Mouse (Mus musculus): ENCODE data around the gene Urah. TPM values are rescaled to one million over a fixed set of nuclear protein-coding genes. Genes with fewer than 3 reads are reported as not detected.

Gene Urah
- polyA plus RNA-seq (2012; rRNA removed) = 0.38 and 0.62 TPM in 2 replicates

DNA sequence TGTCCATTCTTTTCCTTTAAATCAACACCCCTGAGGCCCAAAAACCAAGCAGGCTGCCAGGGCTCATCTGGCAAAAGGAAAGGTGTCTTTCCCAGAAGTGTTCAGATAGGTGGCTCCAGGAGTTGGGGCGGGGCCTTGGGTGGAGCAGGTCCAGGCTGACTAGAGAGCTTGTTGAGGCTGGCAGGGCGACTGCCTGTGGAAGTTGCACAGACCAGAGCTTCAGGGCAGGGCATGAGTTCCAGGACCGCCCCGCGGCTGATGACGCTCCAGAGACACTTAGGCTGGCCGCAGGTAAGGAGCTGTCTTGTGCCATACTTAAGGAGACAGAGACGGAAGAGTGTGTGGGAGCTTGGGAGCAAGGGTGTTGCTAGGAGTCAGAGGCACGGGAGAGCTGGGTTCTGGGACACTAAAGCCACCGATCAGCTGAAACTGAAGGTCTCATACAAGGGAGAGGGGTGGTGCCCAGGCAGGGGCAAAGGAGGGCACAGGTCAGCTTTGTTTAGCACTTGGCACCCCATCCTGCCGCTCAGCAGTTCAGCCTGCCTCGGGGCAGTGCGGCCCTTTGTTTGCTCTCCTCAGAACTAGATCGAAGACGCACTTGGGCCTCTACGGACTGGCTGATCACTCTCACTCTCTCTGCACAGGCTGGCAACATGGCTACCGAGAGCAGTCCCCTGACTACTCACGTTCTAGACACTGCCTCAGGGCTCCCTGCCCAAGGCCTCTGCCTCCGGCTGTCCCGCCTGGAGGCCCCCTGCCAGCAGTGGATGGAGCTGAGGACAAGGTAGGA, at the start of gene Urah:
TSS of gene Urah (plus strand) at position 51 of the 790 bp plus-strand sequence.
- DNase-seq = no peak
- WGBS = 57% methylated on average over 20 of the region's 20 CpGs
- H3K27ac ChIP-seq (ENCODE audit: insufficient read depth, low read length) = no peak within 1 kb of the TSS

DNA sequence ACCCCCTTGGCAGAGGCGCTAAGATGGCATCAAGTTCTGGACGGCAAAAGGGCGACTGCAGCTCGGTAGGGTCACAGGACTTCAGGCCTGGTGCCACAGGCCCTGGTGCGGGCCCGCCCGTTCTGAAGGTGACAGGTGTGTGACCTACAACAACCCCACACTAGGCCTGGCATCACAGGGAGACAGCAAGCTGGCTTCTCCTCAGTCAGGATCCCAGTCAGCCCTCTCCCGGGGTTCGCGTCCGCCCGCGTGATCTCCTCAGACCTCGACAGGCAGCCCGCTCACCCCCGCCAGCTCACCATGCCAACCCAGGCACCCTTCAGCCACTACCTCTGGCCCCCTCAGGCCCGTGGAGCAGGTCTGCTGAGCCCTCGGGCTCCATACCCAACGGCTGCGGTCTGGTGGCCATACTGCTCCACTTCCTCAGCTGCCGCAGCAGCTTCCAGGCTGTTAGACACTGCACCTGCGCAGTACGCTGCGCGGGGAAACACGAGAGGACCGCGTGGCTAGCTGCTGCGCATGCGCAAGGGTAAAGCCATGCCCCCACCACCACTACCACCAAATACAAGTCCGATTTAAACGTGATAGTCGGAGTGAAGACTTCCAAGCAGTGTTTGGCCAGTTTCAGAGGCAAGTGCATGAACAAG, 47.3 kb upstream of the Urah start, which contains the start of gene Syce1:
TSS of gene Syce1 (minus strand) at position 447 of the 647 bp plus-strand sequence.
- H3K27me3 ChIP-seq (ENCODE audit: control insufficient read depth, insufficient read depth, low read length) = no peaks in the 10 kb centered on the region
- 84% methylated on average over 33 of the region's 33 CpGs for WGBS
- no peaks in the 10 kb centered on the region for H3K4me1 ChIP-seq (ENCODE audit: control insufficient read depth, insufficient read depth, low read length)
- no peak for TF ChIP-seq POLR2A (IDR thresholded peaks at IDR 0.05; ENCODE audit: borderline replicate concordance, insufficient read depth, low read length)
- no peak for TF ChIP-seq CTCF (IDR thresholded peaks at IDR 0.05; ENCODE audit: borderline replicate concordance, insufficient read depth, low read depth, low read length)
- DNase-seq = no peak
- no peak within 1 kb of the TSS for H3K4me3 ChIP-seq (replicated peaks; ENCODE audit: insufficient read depth, low read depth, low read length)
- H3K27ac ChIP-seq (ENCODE audit: insufficient read depth, low read length) = no peak within 1 kb of the TSS

More for the DNA sequence above, at the start of gene Urah:
- no peaks in the 10 kb centered on the region for H3K4me1 ChIP-seq (ENCODE audit: control insufficient read depth, insufficient read depth, low read length)
- H3K4me3 ChIP-seq (replicated peaks; ENCODE audit: insufficient read depth, low read depth, low read length) = no peak within 1 kb of the TSS
- TF ChIP-seq CTCF (IDR thresholded peaks at IDR 0.05; ENCODE audit: borderline replicate concordance, insufficient read depth, low read depth, low read length) = no peak
- H3K27me3 ChIP-seq (ENCODE audit: control insufficient read depth, insufficient read depth, low read length) = no peaks in the 10 kb centered on the region

DNA sequence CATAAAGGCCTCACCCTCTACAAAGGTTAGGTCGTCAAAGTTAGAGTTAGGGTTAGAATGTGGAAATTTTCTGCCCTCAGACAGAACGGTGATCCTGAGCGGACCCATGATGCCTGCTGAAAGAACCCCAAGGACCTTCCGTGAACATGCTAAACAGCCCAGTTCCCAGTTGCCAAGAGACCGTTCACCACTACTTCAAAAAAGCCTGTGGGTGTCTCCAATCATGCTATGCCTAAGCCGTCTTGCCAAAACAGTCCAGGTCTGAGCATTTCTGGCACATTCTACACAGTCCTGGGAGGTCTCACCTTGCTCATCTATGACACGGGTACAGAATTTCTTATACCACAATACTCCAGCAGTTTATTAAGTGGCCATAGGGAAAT, 46.8 kb upstream of the Urah start:
- no peak for DNase-seq
- no peak for TF ChIP-seq CTCF (IDR thresholded peaks at IDR 0.05; ENCODE audit: borderline replicate concordance, insufficient read depth, low read depth, low read length)
- TF ChIP-seq POLR2A (IDR thresholded peaks at IDR 0.05; ENCODE audit: borderline replicate concordance, insufficient read depth, low read length) = no peak
- WGBS = 79% methylated on average over 7 of the region's 7 CpGs
- H3K27me3 ChIP-seq (ENCODE audit: control insufficient read depth, insufficient read depth, low read length) = no peaks in the 10 kb centered on the region
- no peak overlapping the region for H3K27ac ChIP-seq (ENCODE audit: insufficient read depth, low read length)
- H3K4me1 ChIP-seq (ENCODE audit: control insufficient read depth, insufficient read depth, low read length) = no peaks in the 10 kb centered on the region
- no peak overlapping the region for H3K4me3 ChIP-seq (replicated peaks; ENCODE audit: insufficient read depth, low read depth, low read length)

DNA sequence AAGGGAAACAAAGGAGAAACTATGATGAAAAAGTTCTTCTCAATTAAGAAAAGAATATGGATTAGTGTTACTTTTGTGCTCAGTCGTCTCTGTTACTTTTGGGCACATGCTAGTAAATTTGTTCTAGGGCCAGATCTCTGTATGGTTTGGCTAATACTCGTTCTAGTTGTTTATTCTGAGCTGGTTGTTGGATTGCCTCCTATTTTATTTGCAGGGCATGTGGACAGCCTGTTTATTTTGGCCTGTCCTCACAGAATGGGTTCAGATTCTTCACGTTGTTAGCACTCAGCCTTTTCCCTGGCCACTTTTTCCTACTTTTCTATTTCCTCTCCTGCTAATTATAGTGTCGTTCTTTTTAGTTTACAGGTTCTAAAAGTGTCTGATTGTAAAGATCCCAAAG, 41.3 kb upstream of the Urah start:
- no peak for DNase-seq
- Histone ChIP-seq H3K27ac (ENCODE audit: insufficient read depth, low read length) (no peak overlapping the region), H3K4me3 (replicated peaks; ENCODE audit: insufficient read depth, low read depth, low read length) (no peak overlapping the region), H3K27me3 (ENCODE audit: control insufficient read depth, insufficient read depth, low read length) (no peaks in the 10 kb centered on the region), H3K4me1 (ENCODE audit: control insufficient read depth, insufficient read depth, low read length) (no peaks in the 10 kb centered on the region)
- TF ChIP-seq CTCF (IDR thresholded peaks at IDR 0.05; ENCODE audit: borderline replicate concordance, insufficient read depth, low read depth, low read length) = no peak
- TF ChIP-seq POLR2A (IDR thresholded peaks at IDR 0.05; ENCODE audit: borderline replicate concordance, insufficient read depth, low read length) = no peak
- WGBS = 56% methylated on average over 4 of the region's 4 CpGs

DNA sequence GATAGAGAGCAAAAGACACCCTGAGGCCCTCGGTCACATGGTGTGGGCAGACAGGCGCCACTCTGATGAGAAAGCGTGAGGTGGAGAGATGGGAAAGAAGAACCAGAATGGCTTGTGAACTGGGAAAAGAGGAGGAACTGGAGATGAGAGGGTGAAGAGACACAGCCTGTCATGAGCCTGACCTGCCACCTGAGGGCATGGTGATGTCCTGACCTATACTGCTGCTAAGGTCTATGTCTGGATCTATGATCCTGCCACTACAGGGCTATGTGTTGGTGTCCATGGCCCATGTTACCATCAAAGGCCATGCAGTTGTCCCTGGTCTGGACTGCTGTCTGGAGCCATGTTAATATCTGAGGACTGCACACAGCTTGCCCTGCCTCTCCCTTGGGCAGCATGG, 37.2 kb upstream of the Urah start:
- H3K27me3 ChIP-seq (ENCODE audit: control insufficient read depth, insufficient read depth, low read length) = no peaks in the 10 kb centered on the region
- H3K4me3 ChIP-seq (replicated peaks; ENCODE audit: insufficient read depth, low read depth, low read length) = no peak overlapping the region
- 90% methylated on average over 3 of the region's 3 CpGs for WGBS
- no peak overlapping the region for H3K27ac ChIP-seq (ENCODE audit: insufficient read depth, low read length)
- TF ChIP-seq POLR2A (IDR thresholded peaks at IDR 0.05; ENCODE audit: borderline replicate concordance, insufficient read depth, low read length) = no peak
- TF ChIP-seq CTCF (IDR thresholded peaks at IDR 0.05; ENCODE audit: borderline replicate concordance, insufficient read depth, low read depth, low read length) = peak; percentile 31; the same call in 1 of the 2 replicates
- no peaks in the 10 kb centered on the region for H3K4me1 ChIP-seq (ENCODE audit: control insufficient read depth, insufficient read depth, low read length)
- no peak for DNase-seq

DNA sequence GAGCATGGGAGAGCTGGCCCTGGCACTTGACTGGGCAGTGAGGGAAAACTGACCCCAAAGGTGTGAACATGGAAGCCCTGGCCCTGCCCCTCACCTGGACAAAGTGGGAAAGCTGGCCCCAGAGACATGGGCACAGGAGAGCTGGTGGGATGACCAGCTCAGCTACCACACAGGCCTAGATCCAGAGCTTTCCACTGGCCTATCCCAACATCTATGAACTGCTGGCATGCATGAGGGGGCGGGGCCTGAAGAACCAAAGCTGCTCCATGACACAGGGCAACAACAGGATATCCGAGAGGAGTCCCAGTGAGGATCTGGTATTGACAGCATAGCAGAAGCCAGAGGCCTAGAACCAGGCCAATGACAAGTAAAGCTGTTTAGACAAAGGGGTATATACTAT, 36.6 kb upstream of the Urah start:
- no peak for TF ChIP-seq CTCF (IDR thresholded peaks at IDR 0.05; ENCODE audit: borderline replicate concordance, insufficient read depth, low read depth, low read length)
- TF ChIP-seq POLR2A (IDR thresholded peaks at IDR 0.05; ENCODE audit: borderline replicate concordance, insufficient read depth, low read length) = no peak
- Histone ChIP-seq H3K4me3 (replicated peaks; ENCODE audit: insufficient read depth, low read depth, low read length) (no peak overlapping the region), H3K4me1 (ENCODE audit: control insufficient read depth, insufficient read depth, low read length) (no peaks in the 10 kb centered on the region), H3K27me3 (ENCODE audit: control insufficient read depth, insufficient read depth, low read length) (no peaks in the 10 kb centered on the region), H3K27ac (ENCODE audit: insufficient read depth, low read length) (no peak overlapping the region)
- 65% methylated on average over 2 of the region's 2 CpGs for WGBS
- no peak for DNase-seq

DNA sequence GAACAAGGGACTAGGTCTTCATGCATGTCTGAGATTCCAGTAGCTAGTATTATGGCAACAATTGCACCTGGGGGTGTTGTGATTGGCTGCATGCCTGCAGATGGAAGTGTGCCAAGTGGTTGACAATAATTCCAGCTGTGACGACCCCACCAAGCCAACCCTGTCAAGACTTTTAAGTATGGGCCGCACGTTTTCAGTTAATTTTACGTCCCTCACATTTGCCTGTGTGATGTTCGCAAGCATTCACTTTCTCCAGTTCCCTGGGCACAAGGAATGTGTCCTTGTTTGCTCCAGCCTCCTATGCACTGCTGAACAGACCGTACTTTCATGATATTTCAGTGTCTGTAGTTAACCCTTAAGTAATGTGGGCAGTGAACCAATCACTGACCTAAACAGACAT, 32.2 kb upstream of the Urah start:
- TF ChIP-seq POLR2A (IDR thresholded peaks at IDR 0.05; ENCODE audit: borderline replicate concordance, insufficient read depth, low read length) (no peak), CTCF (IDR thresholded peaks at IDR 0.05; ENCODE audit: borderline replicate concordance, insufficient read depth, low read depth, low read length) (no peak)
- DNase-seq = no peak
- Histone ChIP-seq H3K27me3 (ENCODE audit: control insufficient read depth, insufficient read depth, low read length) (no peaks in the 10 kb centered on the region), H3K4me3 (replicated peaks; ENCODE audit: insufficient read depth, low read depth, low read length) (no peak overlapping the region), H3K4me1 (ENCODE audit: control insufficient read depth, insufficient read depth, low read length) (no peaks in the 10 kb centered on the region), H3K27ac (ENCODE audit: insufficient read depth, low read length) (no peak overlapping the region)
- 43% methylated on average over 6 of the region's 6 CpGs for WGBS

DNA sequence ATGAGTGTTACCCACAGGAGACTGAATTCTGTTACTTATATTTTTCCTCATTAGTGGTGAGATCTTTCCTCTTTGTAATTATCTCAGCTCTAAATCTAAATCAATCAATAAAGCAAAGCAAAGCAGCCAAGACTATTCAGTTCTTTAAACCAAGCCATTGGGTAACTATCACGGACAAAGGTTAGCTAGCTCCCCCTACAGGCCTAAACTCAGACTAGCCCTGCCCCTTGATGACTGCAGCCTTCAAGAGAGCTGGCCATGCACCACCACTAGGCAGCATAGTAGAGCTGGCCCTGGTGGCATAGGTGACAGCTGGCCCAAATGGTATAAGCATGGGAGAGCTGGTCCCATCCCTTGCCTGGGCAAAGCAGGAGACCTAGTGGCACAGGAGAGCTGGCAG, 29.1 kb upstream of the Urah start:
- DNase-seq = peak; percentile 27 to 31
- Histone ChIP-seq H3K4me1 (ENCODE audit: control insufficient read depth, insufficient read depth, low read length) (no peaks in the 10 kb centered on the region), H3K27me3 (ENCODE audit: control insufficient read depth, insufficient read depth, low read length) (no peaks in the 10 kb centered on the region), H3K4me3 (replicated peaks; ENCODE audit: insufficient read depth, low read depth, low read length) (no peak overlapping the region), H3K27ac (ENCODE audit: insufficient read depth, low read length) (no peak overlapping the region)
- 26% methylated on average over 1 of the region's 1 CpGs for WGBS
- TF ChIP-seq POLR2A (IDR thresholded peaks at IDR 0.05; ENCODE audit: borderline replicate concordance, insufficient read depth, low read length) = no peak
- TF ChIP-seq CTCF (IDR thresholded peaks at IDR 0.05; ENCODE audit: borderline replicate concordance, insufficient read depth, low read depth, low read length) = peak; percentile 52; the same call in 1 of the 2 replicates
